In the genomic region with DNA sequence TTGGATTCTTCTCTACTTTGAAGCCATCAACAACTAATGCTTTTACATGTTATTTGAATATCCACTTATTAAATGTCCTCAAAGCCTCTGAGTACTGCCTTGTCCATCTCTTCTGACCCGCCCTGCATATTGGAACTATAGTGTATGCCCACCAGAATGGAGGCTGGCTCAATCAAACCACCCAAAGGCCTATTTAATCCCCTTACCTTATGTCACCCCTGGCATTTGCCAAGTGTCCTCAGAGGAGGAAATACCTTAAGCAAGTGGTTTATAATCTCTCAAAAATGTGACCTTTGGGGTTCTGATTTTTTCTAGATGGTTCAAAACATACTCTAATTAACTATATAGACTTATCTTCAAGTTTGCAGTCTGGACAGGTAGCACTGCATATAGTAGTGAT, we compare ENCODE assay signal across 13 mouse cellular contexts.
"Had no signal": no experiment of that assay in that cellular context is flagged by ENCODE, and none has a peak within 500 bp of the region (broad histone marks: within the 10 kb centered on the region; RNA-seq: fewer than 3 reads in every experiment).

No protein-coding gene starts in this region.

- DNase-seq: lung, adult 18-20 months; lung, embryonic 14.5 days; lung, postnatal 10 days; lung, postnatal 4 days; midbrain, embryonic 14.5 days; retina, postnatal 1 day; right cerebral cortex, adult 18-20 months; right cerebral cortex, postnatal 25 days; right cerebral cortex, postnatal 4 days; spleen, adult 18-20 months; thymus, adult 18-20 months; thymus, postnatal 14 days; thymus, postnatal 36 days had no signal
